Mouse (Mus musculus) liver, postnatal 0 days (tissue): ENCODE results near the gene Fxyd7.

Experiments used
- CTCF ChIP-seq: sonication (generic); IDR thresholded peaks from 2 replicates; pipeline ENCODE4 v1.5.1; 2016; ENCODE audit warnings: antibody characterized with exemption, low read depth
- EP300 ChIP-seq: IDR thresholded peaks from 2 replicates; pipeline ENCODE4 v1.6.1; 2016; ENCODE audit warnings: antibody characterized with exemption, low read depth, mild to moderate bottlenecking

DNA sequence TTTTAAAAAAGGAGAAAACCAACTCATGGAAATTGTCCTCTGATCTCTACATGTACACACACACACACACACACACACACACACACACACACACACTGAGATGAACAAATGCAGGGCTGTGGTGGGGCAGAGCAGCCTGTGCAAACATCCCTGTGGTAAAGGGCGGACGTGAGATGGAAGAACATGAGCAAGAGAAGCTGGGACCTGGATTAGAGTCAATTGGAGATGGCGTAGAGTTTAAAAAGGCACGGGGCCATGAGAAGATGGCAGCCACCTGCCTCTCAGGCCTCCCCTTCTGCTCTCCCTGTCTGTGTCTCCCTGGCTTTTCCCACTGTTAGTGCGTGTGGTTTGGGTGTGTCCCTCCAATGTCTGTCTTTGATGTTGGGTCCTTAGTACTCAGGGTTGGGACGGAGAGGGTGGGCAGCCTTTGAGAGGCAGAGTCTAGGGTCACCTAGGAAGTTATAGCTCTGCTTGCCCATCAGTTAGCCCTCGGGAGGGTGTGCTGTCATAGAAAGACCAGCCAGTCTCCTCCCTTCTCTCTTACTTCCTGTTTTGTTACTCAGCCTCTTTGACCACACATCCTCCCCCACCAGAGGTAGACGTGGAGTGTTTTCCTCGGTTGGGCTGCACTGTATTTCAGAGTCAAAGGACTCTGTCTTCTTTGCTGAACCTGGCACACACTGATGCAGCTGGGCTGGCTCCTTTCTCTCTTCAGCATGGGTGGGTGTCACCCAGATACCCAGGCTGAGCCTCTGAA, 17.7 kb downstream of the Fxyd7 start:
- TF ChIP-seq CTCF (no peak), EP300 (no peak)
